9 mouse cellular contexts compared by ENCODE assay signal in genomic region chr5:91074026-91074425, GRCm38 (mm10). TPM values are rescaled to one million over a fixed set of nuclear protein-coding genes. Genes with fewer than 3 reads are reported as not detected.
DNase-seq lines count a peak whose midpoint lies in the region; ATAC-seq and TF ChIP-seq lines count a peak whose summit lies in the region.
"Had no signal": no experiment of that assay in that cellular context is flagged by ENCODE, and none has a peak within 500 bp of the region (broad histone marks: within the 10 kb centered on the region; RNA-seq: fewer than 3 reads in every experiment).

No protein-coding gene starts in this region.

- H3K4me3 ChIP-seq in liver, adult 2 months (ENCODE audit: insufficient read depth, low read depth, low read length), result peak overlapping the region; percentile 20; the same call in 1 of the 2 replicates
- peak overlapping the region; percentile 57 for H3K4me3 ChIP-seq in heart, embryonic 13.5 days
- H3K4me3 ChIP-seq in limb, embryonic 15.5 days, result peak overlapping the region; percentile 35

- TF ChIP-seq CTCF in liver, adult 2 months (IDR thresholded peaks at IDR 0.05; ENCODE audit: low read depth, low read length), result no peak

- H3K4me2 ChIP-seq in heart, embryonic 13.5 days, result peak overlapping the region; percentile 94
- peak overlapping the region; percentile 49 for H3K4me2 ChIP-seq in limb, embryonic 15.5 days

- H3K27ac ChIP-seq in liver, adult 2 months (replicated peaks; ENCODE audit: insufficient read depth, low read depth, low read length), result peak overlapping the region; percentile 25; the same call in 1 of the 2 replicates
- no peak overlapping the region for H3K27ac ChIP-seq in heart, embryonic 13.5 days (replicated peaks)
- no peak overlapping the region for H3K27ac ChIP-seq in limb, embryonic 15.5 days

- H3K36me3 ChIP-seq in liver, adult 2 months (ENCODE audit: control insufficient read depth, insufficient read depth, low read length), result no peaks in the 10 kb centered on the region
- no peaks in the 10 kb centered on the region for H3K36me3 ChIP-seq in heart, embryonic 13.5 days
- no peaks in the 10 kb centered on the region for H3K36me3 ChIP-seq in limb, embryonic 15.5 days

- no peak overlapping the region for H3K9ac ChIP-seq in liver, adult 2 months (ENCODE audit: low read depth, low read length)
- H3K9ac ChIP-seq in heart, embryonic 13.5 days, result peak overlapping the region; percentile 73
- H3K9ac ChIP-seq in limb, embryonic 15.5 days, result no peak overlapping the region

- no peaks in the 10 kb centered on the region for H3K4me1 ChIP-seq in liver, adult 2 months (ENCODE audit: control insufficient read depth, insufficient read depth, low read length)
- H3K4me1 ChIP-seq in heart, embryonic 13.5 days, result peaks cover 12% of the 10 kb centered on the region; the same call in 1 of the 2 replicates
- H3K4me1 ChIP-seq in limb, embryonic 15.5 days, result peaks cover 7% of the 10 kb centered on the region

- WGBS in liver, adult 2 months, result 39% methylated on average over 8 of the region's 8 CpGs
- 22% methylated on average over 8 of the region's 8 CpGs for WGBS in heart, embryonic 13.5 days
- 42% methylated on average over 8 of the region's 8 CpGs for WGBS in limb, embryonic 15.5 days

- DNase-seq in liver, adult 2 months (ENCODE audit: extremely low read depth, low read depth, low spot score), result peak; percentile 22
- no peak for DNase-seq in liver
- peak; percentile 4 for DNase-seq in retina, embryonic 14.5 days (ENCODE audit: low spot score)
- DNase-seq in left cerebral cortex, adult 18-20 months (ENCODE audit: low spot score in 2 of 2), result no peak
- no peak for DNase-seq in thymus, postnatal 4 days
- no peak for DNase-seq in ovary, postnatal 36 days (ENCODE audit: low spot score)

- H3K79me2 ChIP-seq in liver, adult 2 months (ENCODE audit: control insufficient read depth, insufficient read depth, low read length), result no peaks in the 10 kb centered on the region

- H3K9me3 ChIP-seq in heart, embryonic 13.5 days, result no peaks in the 10 kb centered on the region
- no peaks in the 10 kb centered on the region for H3K9me3 ChIP-seq in limb, embryonic 15.5 days

- ATAC-seq in heart, embryonic 13.5 days (ENCODE audit: extremely low read depth, insufficient number of reproducible peaks, low FRiP score, low TSS enrichment), result no peak
- no peak for ATAC-seq in limb, embryonic 15.5 days (ENCODE audit: insufficient number of reproducible peaks, low FRiP score, low TSS enrichment, low read depth)

- H3K27me3 ChIP-seq in liver, adult 2 months (ENCODE audit: control insufficient read depth, insufficient read depth, low read length), result 0 out of 2 replicates have a peak, but pooled peaks cover 4% of the 10 kb centered on the region
- peaks cover 14% of the 10 kb centered on the region for H3K27me3 ChIP-seq in heart, embryonic 13.5 days (replicated peaks)
- peaks cover 22% of the 10 kb centered on the region for H3K27me3 ChIP-seq in limb, embryonic 15.5 days

- no peak for TF ChIP-seq POLR2A in liver, adult 2 months (IDR thresholded peaks at IDR 0.05; ENCODE audit: extremely low read depth, insufficient read depth, low read length)

RNA-seq across cellular contexts. Expression of gene Ereg, which starts 0.4 kb away (rescaled TPM):
- 0.13 and 0.18 TPM in 2 replicates for total RNA-seq in liver, adult 2 months (2014; rRNA removed)
- polyA plus RNA-seq in liver, adult 2 months (2012; rRNA removed), result 0.05 and 0.07 TPM in 2 replicates
- 0.07 and 0.09 TPM in 2 replicates for polyA plus RNA-seq in heart, embryonic 13.5 days (2015; fragmentation: Nextera tagmentation; extraction: Ambion mirVana)
- 0.99 and 1.0 TPM in 2 replicates for polyA plus RNA-seq in limb, embryonic 15.5 days (2015; fragmentation: Nextera tagmentation; extraction: Ambion mirVana)
- total RNA-seq in left cerebral cortex, adult 18-20 months (2021), result not detected

RNA-seq across cellular contexts. Expression of gene Epgn, which starts 46.8 kb away (rescaled TPM):
- total RNA-seq in liver, adult 2 months (2014; rRNA removed), result not detected in 2 replicates
- not detected in 2 replicates for polyA plus RNA-seq in liver, adult 2 months (2012; rRNA removed)
- polyA plus RNA-seq in heart, embryonic 13.5 days (2015; fragmentation: Nextera tagmentation; extraction: Ambion mirVana), result 0.13 and 0.16 TPM in 2 replicates
- 0.49 and 0.51 TPM in 2 replicates for polyA plus RNA-seq in limb, embryonic 15.5 days (2015; fragmentation: Nextera tagmentation; extraction: Ambion mirVana)
- total RNA-seq in left cerebral cortex, adult 18-20 months (2021), result under 1 TPM in 1 of 2 experiments, not detected in 1; 0.42 TPM
- polyA plus RNA-seq: liver, embryonic 16.5 days had no signal

Comparison
In these comparisons a context has a peak if more than half of its experiments do, and no peak if none do; other contexts are left out.
1. DNase-seq: peak in liver, adult 2 months (single experiment) and retina, embryonic 14.5 days (single experiment); none in liver (single experiment), left cerebral cortex, adult 18-20 months (0 of 2), thymus, postnatal 4 days (single experiment) and ovary, postnatal 36 days (single experiment).
2. Peak in every context shown above with its lines, with median percentiles within 50 percentile points of each other: H3K4me3 ChIP-seq.